ENCODE assay signal across 8 mouse cellular contexts in the genomic region with DNA sequence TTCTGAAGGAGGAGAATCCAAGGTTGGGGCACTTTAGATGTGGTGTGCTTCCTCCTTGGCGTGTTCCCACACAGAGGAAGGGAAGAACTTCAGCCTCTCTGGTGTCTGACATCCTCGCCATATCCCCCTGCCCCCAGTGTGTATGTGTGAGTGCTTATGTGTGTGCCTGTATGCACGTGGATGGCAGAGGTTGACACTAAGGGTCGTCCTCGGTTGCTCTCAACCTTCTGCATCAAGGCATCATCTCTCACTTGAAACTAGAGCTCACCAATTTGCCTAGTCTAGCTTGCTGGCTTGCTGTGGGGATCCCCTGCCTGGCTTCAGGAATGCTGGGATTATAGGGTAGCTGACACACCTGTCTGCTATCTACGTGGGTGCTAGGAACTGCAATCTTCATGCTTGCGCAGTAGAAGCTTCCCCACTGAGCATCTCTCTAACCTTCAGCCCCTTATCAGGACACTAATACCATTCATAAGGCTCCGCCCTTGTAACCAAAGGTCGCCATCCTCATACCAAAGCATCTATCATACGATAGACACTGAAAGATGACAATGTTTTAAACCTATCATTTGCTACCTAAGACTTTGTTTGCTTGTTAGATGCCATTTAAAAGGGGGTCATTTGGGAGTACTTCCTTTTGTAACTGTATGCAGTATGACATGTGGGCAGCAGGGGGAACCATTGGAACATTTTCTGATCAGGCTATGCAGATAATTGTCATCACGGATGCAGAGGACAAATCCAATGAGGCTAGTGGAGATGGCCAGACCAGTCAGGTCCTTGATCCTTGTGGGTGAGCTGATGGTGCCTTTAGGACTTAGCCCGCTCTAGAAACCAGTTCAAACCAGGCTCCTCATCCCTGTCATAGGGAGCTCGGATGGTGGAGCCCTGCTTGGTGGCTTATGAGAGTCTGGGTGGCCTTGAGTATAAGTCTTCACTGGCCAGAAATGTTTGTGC. TPM values are rescaled to one million over a fixed set of nuclear protein-coding genes. Genes with fewer than 3 reads are reported as not detected.
DNase-seq lines count a peak whose midpoint lies in the region; ATAC-seq and TF ChIP-seq lines count a peak whose summit lies in the region.

No protein-coding gene starts in this region.

- H3K36me3 ChIP-seq in embryonic facial prominence, embryonic 11.5 days (replicated peaks; ENCODE audit: control insufficient read depth, insufficient read depth, low read depth, low read length): no peaks in the 10 kb centered on the region
- H3K36me3 ChIP-seq in lung, embryonic 14.5 days (ENCODE audit: insufficient read depth): no peaks in the 10 kb centered on the region

- H3K9me3 ChIP-seq in embryonic facial prominence, embryonic 11.5 days (replicated peaks; ENCODE audit: control insufficient read depth, low read length): no peaks in the 10 kb centered on the region
- H3K9me3 ChIP-seq in lung, embryonic 14.5 days (ENCODE audit: low read depth, low read length): no peaks in the 10 kb centered on the region

- 53% methylated on average over 13 of the region's 13 CpGs for WGBS in embryonic facial prominence, embryonic 11.5 days
- WGBS in lung, embryonic 14.5 days: 49% methylated on average over 13 of the region's 13 CpGs

- H3K4me1 ChIP-seq in embryonic facial prominence, embryonic 11.5 days (ENCODE audit: control insufficient read depth, insufficient read depth, low read length): no peaks in the 10 kb centered on the region
- H3K4me1 ChIP-seq in lung, embryonic 14.5 days (ENCODE audit: insufficient read depth): no peaks in the 10 kb centered on the region

- no peak overlapping the region for H3K4me3 ChIP-seq in embryonic facial prominence, embryonic 11.5 days (ENCODE audit: low read depth, low read length)
- no peak overlapping the region for H3K4me3 ChIP-seq in lung, embryonic 14.5 days (ENCODE audit: low read depth, low read length)

- H3K9ac ChIP-seq in embryonic facial prominence, embryonic 11.5 days (replicated peaks; ENCODE audit: low read length): no peak overlapping the region
- H3K9ac ChIP-seq in lung, embryonic 14.5 days: no peak overlapping the region; the same call in 1 of the 2 replicates

- ATAC-seq in CD4-positive, CD25-positive, alpha-beta regulatory T cell, adult 4 months: peak; percentile 89
- ATAC-seq in embryonic facial prominence, embryonic 11.5 days (replicated peaks; ENCODE audit: insufficient number of reproducible peaks, low FRiP score, low TSS enrichment, low read depth): 0 out of 2 replicates have a peak, but pooled peaks have one; percentile 39
- peak; percentile 81; the same call in 1 of the 2 replicates for ATAC-seq in lung, embryonic 14.5 days (ENCODE audit: insufficient read depth)
- ATAC-seq in neutrophil, adult 5-6 weeks (ENCODE audit: extremely low read depth, insufficient number of reproducible peaks, low FRiP score, poor library complexity, severe bottlenecking): peak; percentile 65

- no peaks in the 10 kb centered on the region for H3K27me3 ChIP-seq in embryonic facial prominence, embryonic 11.5 days (ENCODE audit: control insufficient read depth, insufficient read depth, low read length)
- no peaks in the 10 kb centered on the region for H3K27me3 ChIP-seq in lung, embryonic 14.5 days (ENCODE audit: insufficient read depth, low read length)

- peak; percentile 86 for TF ChIP-seq CTCF in lung, embryonic 14.5 days (IDR thresholded peaks at IDR 0.05; ENCODE audit: low read depth)

- intact Hi-C loops in heart, postnatal 36 days (cut with DNase I): loop anchor here (1.0 to 10.0 kb wide), 5 partner anchors 59 to 1027 kb away; a partner anchor contains a TSS

- DNase-seq in adrenal gland, adult 2 months: peak; percentile 50
- DNase-seq in embryonic facial prominence, embryonic 11.5 days (ENCODE audit: low spot score): peak; percentile 70
- peak; percentile 54 to 63 for DNase-seq in heart, postnatal 36 days
- DNase-seq in layer of hippocampus, adult 18-20 months (ENCODE audit: low spot score in 2 of 2): peak; percentile 23 to 77
- peak; percentile 90 for DNase-seq in lung, embryonic 14.5 days
- DNase-seq in thymus, postnatal 10 days (ENCODE audit: low spot score in 2 of 2): peak; percentile 31 to 65

- H3K27ac ChIP-seq in embryonic facial prominence, embryonic 11.5 days (replicated peaks; ENCODE audit: low read depth, low read length): no peak overlapping the region
- no peak overlapping the region for H3K27ac ChIP-seq in lung, embryonic 14.5 days (ENCODE audit: low read depth)

- H3K4me2 ChIP-seq in embryonic facial prominence, embryonic 11.5 days (ENCODE audit: low read depth, low read length): no peak overlapping the region
- H3K4me2 ChIP-seq in lung, embryonic 14.5 days: no peak overlapping the region

RNA-seq across cellular contexts. Expression of a gene that starts 21.7 kb away (rescaled TPM):
- 10 to 100 TPM; 70.4 to 82.8 TPM for polyA plus RNA-seq in CD4-positive, CD25-positive, alpha-beta regulatory T cell, adult 4 months (2017; shearing (Covaris generic))
- total RNA-seq in adrenal gland, adult 2 months (2021): 10 to 100 TPM; 54.6 to 78.9 TPM
- polyA plus RNA-seq in adrenal gland, adult 2 months (2012; rRNA removed): 12.3 and 13.1 TPM in 2 replicates
- 47.9 and 53.8 TPM in 2 replicates for polyA plus RNA-seq in embryonic facial prominence, embryonic 11.5 days (2014; fragmentation: Nextera tagmentation; extraction: Ambion mirVana)
- total RNA-seq in heart, postnatal 36 days (2021): 10 to 100 TPM; 36.9 to 43.4 TPM
- 10 to 100 TPM; 95.8 TPM for total RNA-seq in layer of hippocampus, adult 18-20 months (2021)
- polyA plus RNA-seq in lung, embryonic 14.5 days (2014; fragmentation: Nextera tagmentation; extraction: Ambion mirVana): 36.4 and 38.1 TPM in 2 replicates
- total RNA-seq in neutrophil, adult 5-6 weeks (2017): 159 and 165 TPM in 2 replicates

Comparison
In these comparisons a context has a peak if more than half of its experiments do, and no peak if none do; other contexts are left out.
1. ATAC-seq: peak in every context shown above with its lines; median percentile 89 in CD4-positive, CD25-positive, alpha-beta regulatory T cell, adult 4 months; 81 in lung, embryonic 14.5 days; 65 in neutrophil, adult 5-6 weeks; 39 in embryonic facial prominence, embryonic 11.5 days.